Mouse (Mus musculus): Measurements from ENCODE around the gene Urod. TPM values are rescaled to one million over a fixed set of nuclear protein-coding genes. Genes with fewer than 3 reads are reported as not detected.
A peak's percentile ranks its signal among the peaks of the same experiment; 100 is the strongest.

The Urod gene
- polyA plus RNA-seq, 2 experiments: 441 to 567 TPM

GRCm38 (mm10) chr4:116995131-116995797, 1.1 kb upstream of the Urod start, which contains the start of gene Hectd3:
Gene Hectd3 (plus strand): TSS chr4:116995317.
- Histone ChIP-seq H3K27me3 (ENCODE audit: control insufficient read depth, insufficient read depth, low read length) (no peaks in the 10 kb centered on the region), H3K4me2 (ENCODE audit: low read depth) (peak within 1 kb of the TSS; percentile 90), H3K27ac (peak within 1 kb of the TSS; percentile 97), H3K9ac (replicated peaks) (peak within 1 kb of the TSS; percentile 95), H3K4me1 (replicated peaks; ENCODE audit: control insufficient read depth in 2 of 2, insufficient read depth in 2 of 2, low read length in 1 of 2) (peaks cover 15 to 17% of the 10 kb centered on the region in 2 experiments), H3K4me3 (ENCODE audit: insufficient read depth in 1 of 2, low read depth in 2 of 2, low read length in 2 of 2) (peak within 1 kb of the TSS; percentile 96 to 99), H3K9me3 (ENCODE audit: control insufficient read depth, low read length) (no peaks in the 10 kb centered on the region), H3K36me3 (replicated peaks; ENCODE audit: control insufficient read depth, insufficient read depth, low read depth) (peaks cover 36% of the 10 kb centered on the region)
- ATAC-seq (ENCODE audit: insufficient read depth) (peak; percentile 58), DNase-seq (ENCODE audit: low read depth in 3 of 3, low spot score in 3 of 3) (peak; percentile 64 to 72 (median 68))
- WGBS (ENCODE audit: insufficient replicate concordance): under 1% methylated on average over 55 of the region's 58 CpGs
- TF ChIP-seq EP300 (IDR thresholded peaks at IDR 0.05; ENCODE audit: low read depth) (no peak), CTCF (IDR thresholded peaks at IDR 0.05; ENCODE audit: low read depth) (no peak)

GRCm38 (mm10) chr4:116991366-116991765, 2.8 kb downstream of the Urod start:
- TF ChIP-seq EP300 (IDR thresholded peaks at IDR 0.05; ENCODE audit: low read depth) (no peak), CTCF (IDR thresholded peaks at IDR 0.05; ENCODE audit: low read depth) (peak; percentile 98)
- H3K9ac ChIP-seq (replicated peaks): no peak overlapping the region
- H3K36me3 ChIP-seq (replicated peaks; ENCODE audit: control insufficient read depth, insufficient read depth, low read depth): peaks cover 45% of the 10 kb centered on the region
- H3K27me3 ChIP-seq (ENCODE audit: control insufficient read depth, insufficient read depth, low read length): no peaks in the 10 kb centered on the region
- no peaks in the 10 kb centered on the region for H3K9me3 ChIP-seq (ENCODE audit: control insufficient read depth, low read length)
- H3K4me1 ChIP-seq (replicated peaks; ENCODE audit: control insufficient read depth in 2 of 2, insufficient read depth in 2 of 2, low read length in 1 of 2): peaks cover 14 to 17% of the 10 kb centered on the region in 2 experiments
- peak overlapping the region in 1 of 2 experiments; percentile 91; a peak in 2 of 4 replicates for H3K4me3 ChIP-seq (ENCODE audit: insufficient read depth in 1 of 2, low read depth in 2 of 2, low read length in 2 of 2)
- DNase-seq (ENCODE audit: low read depth in 3 of 3, low spot score in 3 of 3) (peak; percentile 60 to 68 (median 62)), ATAC-seq (ENCODE audit: insufficient read depth) (no peak)
- WGBS (ENCODE audit: insufficient replicate concordance): 19% methylated on average over 7 of the region's 7 CpGs
- H3K27ac ChIP-seq: no peak overlapping the region
- H3K4me2 ChIP-seq (ENCODE audit: low read depth): peak overlapping the region; percentile 90

- ATAC-seq (ENCODE audit: insufficient read depth) (no peak), DNase-seq (ENCODE audit: low read depth in 3 of 3, low spot score in 3 of 3) (no peak)
- no peak for TF ChIP-seq EP300 (IDR thresholded peaks at IDR 0.05; ENCODE audit: low read depth)
- TF ChIP-seq CTCF (IDR thresholded peaks at IDR 0.05; ENCODE audit: low read depth): no peak
- Histone ChIP-seq H3K36me3 (replicated peaks; ENCODE audit: control insufficient read depth, insufficient read depth, low read depth) (peaks cover 45% of the 10 kb centered on the region), H3K4me3 (ENCODE audit: insufficient read depth in 1 of 2, low read depth in 2 of 2, low read length in 2 of 2) (no peak overlapping the region), H3K27me3 (ENCODE audit: control insufficient read depth, insufficient read depth, low read length) (no peaks in the 10 kb centered on the region), H3K9me3 (ENCODE audit: control insufficient read depth, low read length) (no peaks in the 10 kb centered on the region), H3K27ac (no peak overlapping the region), H3K4me1 (replicated peaks; ENCODE audit: control insufficient read depth in 2 of 2, insufficient read depth in 2 of 2, low read length in 1 of 2) (peaks cover 6 to 14% of the 10 kb centered on the region in 2 experiments), H3K4me2 (ENCODE audit: low read depth) (no peak overlapping the region), H3K9ac (replicated peaks) (no peak overlapping the region)
- 78% methylated on average over 6 of the region's 6 CpGs for WGBS (ENCODE audit: insufficient replicate concordance)
Measured at GRCm38 (mm10) chr4:116989731-116990130, 4.5 kb downstream of the Urod start.

DNA sequence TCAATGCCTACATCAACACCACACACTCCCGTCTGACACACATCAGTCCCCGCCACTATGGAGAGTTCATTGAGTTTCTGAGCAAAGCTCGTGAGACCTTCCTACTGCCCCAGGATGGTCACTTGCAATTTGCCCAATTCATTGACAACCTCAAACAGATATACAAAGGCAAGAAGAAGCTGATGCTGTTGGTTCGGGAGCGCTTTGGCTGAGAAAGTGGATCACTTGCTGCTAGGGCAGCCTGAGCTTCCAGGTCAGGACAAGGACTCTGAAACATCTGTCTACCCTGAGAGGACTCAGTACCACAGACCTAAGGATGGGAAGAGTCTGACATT, 7.1 kb downstream of the Urod start:
- no peaks in the 10 kb centered on the region for H3K27me3 ChIP-seq (ENCODE audit: control insufficient read depth, insufficient read depth, low read length)
- H3K4me2 ChIP-seq (ENCODE audit: low read depth): no peak overlapping the region
- no peak overlapping the region for H3K27ac ChIP-seq
- TF ChIP-seq CTCF (IDR thresholded peaks at IDR 0.05; ENCODE audit: low read depth): no peak; the same call in 1 of the 2 replicates
- H3K36me3 ChIP-seq (replicated peaks; ENCODE audit: control insufficient read depth, insufficient read depth, low read depth): peaks cover 33% of the 10 kb centered on the region
- 0 out of 2 replicates have a peak, but pooled peaks have one; percentile 8 for ATAC-seq (ENCODE audit: insufficient read depth)
- no peak for DNase-seq (ENCODE audit: low read depth in 3 of 3, low spot score in 3 of 3)
- no peak overlapping the region for H3K4me3 ChIP-seq (ENCODE audit: insufficient read depth in 1 of 2, low read depth in 2 of 2, low read length in 2 of 2)
- peaks cover 0 to 3% of the 10 kb centered on the region in 2 experiments; a peak in 1 of 4 replicates for H3K4me1 ChIP-seq (replicated peaks; ENCODE audit: control insufficient read depth in 2 of 2, insufficient read depth in 2 of 2, low read length in 1 of 2)
- H3K9me3 ChIP-seq (ENCODE audit: control insufficient read depth, low read length): no peaks in the 10 kb centered on the region
- WGBS (ENCODE audit: insufficient replicate concordance): 68% methylated on average over 5 of the region's 5 CpGs
- no peak overlapping the region for H3K9ac ChIP-seq (replicated peaks)

DNA sequence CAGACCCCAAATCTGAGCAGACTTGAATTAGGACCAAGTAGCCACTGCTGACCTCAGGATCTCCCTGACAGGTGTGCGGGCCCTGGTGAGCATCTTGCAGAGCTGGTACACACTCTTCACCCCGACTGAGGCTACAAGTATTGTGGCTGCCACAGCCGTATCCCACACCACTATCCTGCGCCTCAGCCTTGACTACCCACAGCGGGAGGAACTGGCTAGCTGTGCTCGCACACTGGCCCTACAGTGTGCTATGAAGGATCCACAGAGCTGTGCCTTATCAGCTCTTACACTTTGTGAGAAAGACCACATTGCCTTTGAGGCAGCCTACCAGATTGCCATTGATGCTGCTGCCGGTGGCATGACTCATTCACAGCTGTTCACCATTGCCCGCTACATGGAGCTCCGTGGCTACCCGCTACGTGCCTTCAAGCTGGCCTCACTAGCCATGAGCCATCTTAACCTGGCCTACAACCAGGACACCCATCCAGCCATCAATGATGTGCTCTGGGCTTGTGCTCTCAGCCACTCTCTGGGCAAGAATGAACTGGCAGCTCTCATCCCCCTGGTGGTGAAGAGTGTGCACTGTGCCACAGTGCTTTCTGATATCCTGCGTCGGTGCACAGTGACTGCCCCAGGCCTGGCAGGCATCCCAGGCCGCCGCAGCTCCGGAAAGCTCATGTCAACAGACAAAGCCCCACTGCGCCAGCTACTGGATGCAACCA, 7.7 kb downstream of the Urod start:
- H3K9ac ChIP-seq (replicated peaks): no peak overlapping the region
- DNase-seq (ENCODE audit: low read depth in 3 of 3, low spot score in 3 of 3) (peak in 2 of 3 experiments; percentile 23 to 24), ATAC-seq (ENCODE audit: insufficient read depth) (peak; percentile 61)
- no peaks in the 10 kb centered on the region for H3K27me3 ChIP-seq (ENCODE audit: control insufficient read depth, insufficient read depth, low read length)
- H3K4me2 ChIP-seq (ENCODE audit: low read depth): no peak overlapping the region
- TF ChIP-seq EP300 (IDR thresholded peaks at IDR 0.05; ENCODE audit: low read depth) (no peak), CTCF (IDR thresholded peaks at IDR 0.05; ENCODE audit: low read depth) (peak; percentile 95)
- H3K27ac ChIP-seq: no peak overlapping the region
- no peak overlapping the region for H3K4me3 ChIP-seq (ENCODE audit: insufficient read depth in 1 of 2, low read depth in 2 of 2, low read length in 2 of 2)
- H3K9me3 ChIP-seq (ENCODE audit: control insufficient read depth, low read length): no peaks in the 10 kb centered on the region
- peaks cover 0 to under 1% of the 10 kb centered on the region in 2 experiments; a peak in 1 of 4 replicates for H3K4me1 ChIP-seq (replicated peaks; ENCODE audit: control insufficient read depth in 2 of 2, insufficient read depth in 2 of 2, low read length in 1 of 2)
- H3K36me3 ChIP-seq (replicated peaks; ENCODE audit: control insufficient read depth, insufficient read depth, low read depth): peaks cover 27% of the 10 kb centered on the region
- 52% methylated on average over 17 of the region's 17 CpGs for WGBS (ENCODE audit: insufficient replicate concordance)

All from liver, embryonic 14.5 days (tissue).